Mouse (Mus musculus) T-helper 17 cell (primary cell): ENCODE measurements around the gene Ghdc.

Experiments used
- in situ Hi-C, 2 experiments: fragments of 300-600 bp; cut with MboI, MseI; formaldehyde crosslinking; loops; 1 replicate in 1 of 2; 2 replicates in 1 of 2; pipeline ENCODE4 v1.15.1; 2025; ENCODE audit warnings: high pct_unique_total_duplicates in 2 of 2

Gene Ghdc

GRCm38 (mm10) chr11:100719893-100720292, 50.9 kb downstream of the Ghdc start:
- in situ Hi-C loops = no loop called here

- in situ Hi-C loops = no loop called here
Observed at GRCm38 (mm10) chr11:100719312-100719711, 51.4 kb downstream of the Ghdc start.

- in situ Hi-C loops = no loop called here
Observed at GRCm38 (mm10) chr11:100718866-100719265, 51.9 kb downstream of the Ghdc start.

GRCm38 (mm10) chr11:100718462-100718861, 52.3 kb downstream of the Ghdc start:
- in situ Hi-C loops = no loop called here

- in situ Hi-C loops = no loop called here
Observed at GRCm38 (mm10) chr11:100716649-100717048, 54.1 kb downstream of the Ghdc start.
